Mouse (Mus musculus) heart, postnatal 14 days (tissue): ENCODE data around the gene Zmynd15. TPM values are rescaled to one million over a fixed set of nuclear protein-coding genes. Genes with fewer than 3 reads are reported as not detected.

Experiments
- DNase-seq, 2 experiments: peaks; one replicate each; pipeline ENCODE4 v3.0.0; 2021 to 2022
- intact Hi-C: fragments of 180-260 bp; cut with DNase I; formaldehyde crosslinking; loops from one replicate; pipeline ENCODE4 v1.15.1; 2025
- microRNA-seq, 2 experiments: library from miRNA; unstranded; fragments of <30 nt; microRNA quantifications; one replicate each; pipeline ENCODE4 v1.2.0; 2021 to 2022
- total RNA-seq, 2 experiments: library from RNA; stranded (reverse); gene quantifications; 2 replicates each; pipeline ENCODE4 v1.2.3; 2021

Zmynd15 gene
- total RNA-seq, 2 experiments from 2014 or later: 2.9 to 4.7 TPM

GRCm38 (mm10) chr11:70499566-70500475 lies 40.6 kb downstream of the Zmynd15 start:
- intact Hi-C loops: loop anchor here (10.0 kb wide), 2 partner anchors 185 to 255 kb away; no protein-coding TSS in a partner anchor
- DNase-seq: no peak

- intact Hi-C loops: loop anchor here (10.0 kb wide), 1 partner anchor 256 kb away; no protein-coding TSS in a partner anchor
- DNase-seq: no peak
Observed at GRCm38 (mm10) chr11:70500476-70500812, 41.2 kb downstream of the Zmynd15 start.

GRCm38 (mm10) chr11:70502018-70502417 lies 42.8 kb downstream of the Zmynd15 start:
- intact Hi-C loops: loop anchor here (10.0 kb wide), 1 partner anchor 257 kb away; no protein-coding TSS in a partner anchor
- DNase-seq: no peak

- intact Hi-C loops: loop anchor here (2.0 to 10.0 kb wide), 3 partner anchors 52 to 260 kb away; partner anchors contain the start of gene Arrb2
Observed at GRCm38 (mm10) chr11:70504970-70505369, 45.7 kb downstream of the Zmynd15 start, which contains the start of gene Tm4sf5. TSS of gene Tm4sf5 (plus strand) at chr11:70505244.

GRCm38 (mm10) chr11:70506385-70506784 lies 47.2 kb downstream of the Zmynd15 start:
- peak; percentile 78 to 89 for DNase-seq
- intact Hi-C loops: loop anchor here (1.0 to 10.0 kb wide), 2 partner anchors 92 to 262 kb away; no protein-coding TSS in a partner anchor

More at GRCm38 (mm10) chr11:70504970-70505369, 45.7 kb downstream of the Zmynd15 start, which contains the start of gene Tm4sf5:
- no peak for DNase-seq

GRCm38 (mm10) chr11:70506962-70507515 lies 47.8 kb downstream of the Zmynd15 start:
- DNase-seq: no peak
- intact Hi-C loops: loop anchor here (1.0 to 10.0 kb wide), 2 partner anchors 93 to 262 kb away; no protein-coding TSS in a partner anchor

- peak; percentile 26 to 51 for DNase-seq
- intact Hi-C loops: loop anchor here (10.0 kb wide), 1 partner anchor 265 kb away; no protein-coding TSS in a partner anchor
Observed at GRCm38 (mm10) chr11:70509753-70510564, 50.7 kb downstream of the Zmynd15 start.

- intact Hi-C loops: no loop called here
- no peak for DNase-seq
Observed at GRCm38 (mm10) chr11:70511242-70511641, 52.0 kb downstream of the Zmynd15 start.

GRCm38 (mm10) chr11:70511825-70512224 lies 52.6 kb downstream of the Zmynd15 start:
- DNase-seq: no peak
- intact Hi-C loops: no loop called here

GRCm38 (mm10) chr11:70512709-70513342 lies 53.6 kb downstream of the Zmynd15 start:
- intact Hi-C loops: no loop called here
- no peak for DNase-seq

- DNase-seq: peak; percentile 32 to 57
- intact Hi-C loops: no loop called here
Observed at GRCm38 (mm10) chr11:70513520-70513919, 54.3 kb downstream of the Zmynd15 start.

- intact Hi-C loops: no loop called here
- no peak for DNase-seq
Observed at GRCm38 (mm10) chr11:70514288-70514687, 55.1 kb downstream of the Zmynd15 start, which contains the start of gene Vmo1. TSS of gene Vmo1 (minus strand) at chr11:70514616.

Small RNA genes lying within 50 kb of the gene (microRNA-seq; reads per million reads assigned to microRNA genes)
- gene Mir7115: 1.1 to 5.9 reads per million in 2 experiments

Other genes with a start within 250 kb of the Zmynd15 start
- under 1 TPM; 0.76 to 0.90 TPM for gene Slc16a11, start 246.7 kb upstream of the Zmynd15 start, total RNA-seq
- 1 to 10 TPM; 4.2 to 5.8 TPM for gene Slc16a13, start 238.4 kb upstream of the Zmynd15 start, total RNA-seq
- 10 to 100 TPM; 26.1 to 32.5 TPM for gene Bcl6b, start 229.6 kb upstream of the Zmynd15 start, total RNA-seq
- 10 to 100 TPM; 34.7 to 38.4 TPM for gene 0610010K14Rik, start 221.5 kb upstream of the Zmynd15 start, total RNA-seq
- 1 to 10 TPM; 3.1 to 3.2 TPM for gene Gm21988, start 219.6 kb upstream of the Zmynd15 start, total RNA-seq
- 10 to 100 TPM; 89.0 to 96.3 TPM for gene Rnasek, start 219.6 kb upstream of the Zmynd15 start, total RNA-seq
- 1 to 10 TPM; 2.7 to 3.1 TPM for gene Alox12, start 204.1 kb upstream of the Zmynd15 start, total RNA-seq
- gene Alox12e, start 136.8 kb upstream of the Zmynd15 start, total RNA-seq: under 1 TPM; 0.14 to 0.44 TPM
- 1 to 10 TPM; 5.2 to 8.1 TPM for gene Alox15, start 107.4 kb upstream of the Zmynd15 start, total RNA-seq
- gene Pelp1, start 49.4 kb upstream of the Zmynd15 start, total RNA-seq: 10 to 100 TPM; 19.8 to 22.9 TPM
- gene Arrb2, start 26.8 kb upstream of the Zmynd15 start, total RNA-seq: 10 to 100 TPM; 13.8 to 17.0 TPM
- gene Med11, start 7.5 kb upstream of the Zmynd15 start, total RNA-seq: 1 to 10 TPM; 7.3 to 8.5 TPM
- 1 to 10 TPM; 7.3 to 9.5 TPM for gene Cxcl16, start 551 bp downstream of the Zmynd15 start, total RNA-seq
- 1 to 10 TPM; 1.2 to 1.3 TPM for gene Tm4sf5, start 45.8 kb downstream of the Zmynd15 start, total RNA-seq
- gene Vmo1, start 55.2 kb downstream of the Zmynd15 start, total RNA-seq: under 1 TPM in 1 of 2 experiments, not detected in 1; 0.45 TPM
- not detected for gene Gltpd2, start 59.8 kb downstream of the Zmynd15 start, total RNA-seq
- gene Psmb6, start 65.9 kb downstream of the Zmynd15 start, total RNA-seq: 100 to 1,000 TPM; 231 to 238 TPM
- gene Gm40193, start 73.5 kb downstream of the Zmynd15 start, total RNA-seq: not detected
- 1 to 10 TPM; 7.7 to 8.4 TPM for gene Pld2, start 80.6 kb downstream of the Zmynd15 start, total RNA-seq
- gene Mink1, start 103.4 kb downstream of the Zmynd15 start, total RNA-seq: 10 to 100 TPM; 42.2 to 44.1 TPM
- not detected for gene 4930544D05Rik, start 156.4 kb downstream of the Zmynd15 start, total RNA-seq
- gene Chrne, start 159.8 kb downstream of the Zmynd15 start, total RNA-seq: not detected
- under 1 TPM; 0.17 to 0.22 TPM for gene Gp1ba, start 179.7 kb downstream of the Zmynd15 start, total RNA-seq
- 10 to 100 TPM; 52.0 to 54.4 TPM for gene Rnf167, start 187.8 kb downstream of the Zmynd15 start, total RNA-seq
- 100 to 1,000 TPM; 438 to 444 TPM for gene Slc25a11, start 188.0 kb downstream of the Zmynd15 start, total RNA-seq
- gene Pfn1, start 195.2 kb downstream of the Zmynd15 start, total RNA-seq: 100 to 1,000 TPM; 326 to 379 TPM
- 1,000 to 10,000 TPM; 1,878 to 1,971 TPM for gene Eno3, start 197.8 kb downstream of the Zmynd15 start, total RNA-seq
- 10 to 100 TPM; 83.4 to 84.4 TPM for gene Spag7, start 210.0 kb downstream of the Zmynd15 start, total RNA-seq
- gene Camta2, start 228.7 kb downstream of the Zmynd15 start, total RNA-seq: 10 to 100 TPM; 38.3 to 40.0 TPM
- gene Inca1, start 240.7 kb downstream of the Zmynd15 start, total RNA-seq: 1 to 10 TPM; 3.0 to 4.7 TPM
- gene Kif1c, start 241.1 kb downstream of the Zmynd15 start, total RNA-seq: 100 to 1,000 TPM; 322 to 323 TPM